Mouse (Mus musculus) heart, adult 2 months (tissue): ENCODE data around the gene Cacna2d4. TPM values are rescaled to one million over a fixed set of nuclear protein-coding genes. Genes with fewer than 3 reads are reported as not detected.

Experiments
- DNase-seq, 2 experiments: peaks; one replicate each; pipeline ENCODE4 v3.0.0; 2021
- H3K27ac ChIP-seq: fragments of 200-600 bp; 2 replicates; pipeline ENCODE4 v1.8.1; 2022
- H3K27me3 ChIP-seq: fragments of 200-500 bp; 2 replicates; pipeline ENCODE4 v1.6.1; 2012; ENCODE audit warnings: mild to moderate bottlenecking, low read length, inconsistent platforms, mixed read lengths; ENCODE audit not compliant: control insufficient read depth, insufficient read depth
- H3K36me3 ChIP-seq: fragments of 200-500 bp; 2 replicates; pipeline ENCODE4 v1.6.1; 2012; ENCODE audit warnings: low read length, inconsistent platforms; ENCODE audit not compliant: control insufficient read depth, insufficient read depth
- H3K4me1 ChIP-seq: fragments of 200-500 bp; 2 replicates; pipeline ENCODE4 v1.6.1; 2011; ENCODE audit warnings: low read length; ENCODE audit not compliant: control insufficient read depth, insufficient read depth
- H3K4me3 ChIP-seq: fragments of 200-600 bp; 2 replicates; pipeline ENCODE4 v1.8.1; 2022
- H3K79me2 ChIP-seq: fragments of 200-500 bp; replicated peaks from 2 replicates; pipeline ENCODE4 v1.6.1; 2012; ENCODE audit warnings: mild to moderate bottlenecking, inconsistent platforms, low read length, moderate library complexity, mixed read lengths; ENCODE audit not compliant: control insufficient read depth, insufficient read depth
- H3K9ac ChIP-seq: fragments of 200-500 bp; 2 replicates; pipeline ENCODE4 v1.6.1; 2012; ENCODE audit warnings: low read depth, mild to moderate bottlenecking, control low read depth, inconsistent platforms, low read length, mixed read lengths
- CTCF ChIP-seq: fragments of 200-600 bp; IDR thresholded peaks from 2 replicates; pipeline ENCODE4 v1.8.1; 2022; ENCODE audit warnings: antibody characterized with exemption, mild to moderate bottlenecking, moderate library complexity
- EP300 ChIP-seq: fragments of 200-500 bp; IDR thresholded peaks from 2 replicates; pipeline ENCODE4 v1.6.1; 2011; ENCODE audit warnings: low read depth, low read length, control low read depth; ENCODE audit not compliant: insufficient read depth
- POLR2A ChIP-seq: fragments of 200-500 bp; IDR thresholded peaks from 2 replicates; pipeline ENCODE4 v1.6.1; 2011; ENCODE audit warnings: mild to moderate bottlenecking, low read depth, low read length, control low read depth; ENCODE audit not compliant: insufficient read depth
- WGBS: fragments of 180-500 bp; shearing (Covaris S2); methylation state at CpG from one replicate; pipeline ENCODE4 v1.1.7; 2018; 5-methylcytosine and 5-hydroxymethylcytosine counted together
- intact Hi-C: fragments of 180-260 bp; cut with DNase I; formaldehyde crosslinking; loops from one replicate; pipeline ENCODE4 v1.15.1; 2025
- polyA plus RNA-seq: library from polyadenylated mRNA; depleted of rRNA; stranded (reverse); fragments of >200 nt; gene quantifications from 2 replicates; pipeline ENCODE4 v1.2.3, GENCODE M21; 2012
- total RNA-seq, 2 experiments: library from RNA; stranded (reverse); gene quantifications; 2 replicates each; pipeline ENCODE4 v1.2.3; 2021

Gene Cacna2d4
- total and polyA plus RNA-seq, 3 experiments = 0.23 TPM; not detected in 2

GRCm38 (mm10) chr6:119235441-119235840, 885 bp upstream of the Cacna2d4 start:
- 72% methylated on average over 5 of the region's 5 CpGs for WGBS
- intact Hi-C loops = loop anchor here (5.0 kb wide), 1 partner anchor 87 kb away; no protein-coding TSS in a partner anchor
- DNase-seq = no peak
- Histone ChIP-seq H3K9ac (no peak overlapping the region), H3K27ac (no peak overlapping the region), H3K4me3 (no peak overlapping the region), H3K36me3 (no peaks in the 10 kb centered on the region), H3K4me1 (no peaks in the 10 kb centered on the region), H3K79me2 (no peaks in the 10 kb centered on the region), H3K27me3 (no peaks in the 10 kb centered on the region)
- no peak for TF ChIP-seq POLR2A
- no peak for TF ChIP-seq EP300
- TF ChIP-seq CTCF = no peak

- intact Hi-C loops = loop anchor here (5.0 kb wide), 1 partner anchor 85 kb away; no protein-coding TSS in a partner anchor
- DNase-seq = no peak
- H3K27ac ChIP-seq = no peak overlapping the region
- H3K36me3 ChIP-seq = no peaks in the 10 kb centered on the region
- WGBS = 31% methylated on average over 8 of the region's 8 CpGs
- H3K4me3 ChIP-seq = no peak overlapping the region
- H3K79me2 ChIP-seq = no peaks in the 10 kb centered on the region
- no peak overlapping the region for H3K9ac ChIP-seq
- H3K4me1 ChIP-seq = no peaks in the 10 kb centered on the region
- no peak for TF ChIP-seq POLR2A
- TF ChIP-seq EP300 = no peak
- TF ChIP-seq CTCF = no peak
- no peaks in the 10 kb centered on the region for H3K27me3 ChIP-seq
These were observed 1.2 kb downstream of the Cacna2d4 start for GRCm38 (mm10) chr6:119237427-119237989.

- TF ChIP-seq EP300 (no peak), POLR2A (no peak), CTCF (no peak)
- H3K9ac ChIP-seq = no peak overlapping the region
- WGBS = 71% methylated on average over 5 of the region's 5 CpGs
- H3K27ac ChIP-seq = no peak overlapping the region
- H3K79me2 ChIP-seq = no peaks in the 10 kb centered on the region
- intact Hi-C loops = loop anchor here (5.0 kb wide), 1 partner anchor 83 kb away; no protein-coding TSS in a partner anchor
- H3K27me3 ChIP-seq = no peaks in the 10 kb centered on the region
- H3K4me3 ChIP-seq = no peak overlapping the region
- DNase-seq = no peak
- H3K4me1 ChIP-seq = no peaks in the 10 kb centered on the region
- H3K36me3 ChIP-seq = no peaks in the 10 kb centered on the region
These were observed 3.1 kb downstream of the Cacna2d4 start for GRCm38 (mm10) chr6:119239341-119240005.

- H3K27ac ChIP-seq = no peak overlapping the region
- H3K36me3 ChIP-seq = no peaks in the 10 kb centered on the region
- no peak for TF ChIP-seq CTCF
- TF ChIP-seq EP300 = no peak
- no peak for TF ChIP-seq POLR2A
- H3K4me1 ChIP-seq = no peaks in the 10 kb centered on the region
- 61% methylated on average over 7 of the region's 7 CpGs for WGBS
- no peak overlapping the region for H3K4me3 ChIP-seq
- intact Hi-C loops = no loop called here
- H3K27me3 ChIP-seq = no peaks in the 10 kb centered on the region
- no peaks in the 10 kb centered on the region for H3K79me2 ChIP-seq
- no peak overlapping the region for H3K9ac ChIP-seq
- DNase-seq = no peak
These were observed 3.9 kb downstream of the Cacna2d4 start for GRCm38 (mm10) chr6:119240256-119240655.

GRCm38 (mm10) chr6:119240871-119241705, 4.8 kb downstream of the Cacna2d4 start:
- Histone ChIP-seq H3K79me2 (no peaks in the 10 kb centered on the region), H3K27me3 (no peaks in the 10 kb centered on the region), H3K9ac (no peak overlapping the region), H3K4me1 (no peaks in the 10 kb centered on the region), H3K4me3 (no peak overlapping the region), H3K36me3 (no peaks in the 10 kb centered on the region), H3K27ac (no peak overlapping the region)
- no peak for DNase-seq
- intact Hi-C loops = no loop called here
- TF ChIP-seq EP300 (no peak), POLR2A (no peak), CTCF (no peak)
- 47% methylated on average over 21 of the region's 21 CpGs for WGBS
